ENCODE assay signal across 13 mouse cellular contexts in genomic region chr3:69362350-69362790, GRCm38 (mm10). TPM values are rescaled to one million over a fixed set of nuclear protein-coding genes. Genes with fewer than 3 reads are reported as not detected.
DNase-seq lines count a peak whose midpoint lies in the region; ATAC-seq and TF ChIP-seq lines count a peak whose summit lies in the region.
"Had no signal": no experiment of that assay in that cellular context is flagged by ENCODE, and none has a peak within 500 bp of the region (broad histone marks: within the 10 kb centered on the region; RNA-seq: fewer than 3 reads in every experiment).

No protein-coding gene starts in this region.

- no peak overlapping the region for H3K4me2 ChIP-seq in heart, embryonic 13.5 days
- H3K4me2 ChIP-seq in midbrain, embryonic 13.5 days (replicated peaks) = no peak overlapping the region
- no peak overlapping the region for H3K4me2 ChIP-seq in midbrain, embryonic 11.5 days
- H3K4me2 ChIP-seq: limb, embryonic 13.5 days had no signal

- WGBS in heart, embryonic 13.5 days = 61% methylated on average over 5 of the region's 5 CpGs
- 73% methylated on average over 5 of the region's 5 CpGs for WGBS in midbrain, embryonic 13.5 days
- 82% methylated on average over 5 of the region's 5 CpGs for WGBS in midbrain, embryonic 11.5 days
- WGBS in olfactory bulb, adult 2 months = 83% methylated on average over 5 of the region's 5 CpGs

- no peaks in the 10 kb centered on the region for H3K27me3 ChIP-seq in heart, embryonic 13.5 days (replicated peaks)
- H3K27me3 ChIP-seq in midbrain, embryonic 13.5 days = no peaks in the 10 kb centered on the region
- H3K27me3 ChIP-seq in midbrain, embryonic 11.5 days (ENCODE audit: control insufficient read depth, insufficient read depth, low read length) = no peaks in the 10 kb centered on the region
- H3K27me3 ChIP-seq: limb, embryonic 13.5 days; Patski had no signal

- no peak overlapping the region for H3K4me3 ChIP-seq in heart, embryonic 13.5 days
- no peak overlapping the region for H3K4me3 ChIP-seq in midbrain, embryonic 13.5 days (replicated peaks)
- H3K4me3 ChIP-seq in midbrain, embryonic 11.5 days (ENCODE audit: low read depth, low read length) = no peak overlapping the region
- H3K4me3 ChIP-seq in olfactory bulb, adult 2 months (ENCODE audit: insufficient read depth, low read depth, low read length) = no peak overlapping the region
- H3K4me3 ChIP-seq: embryonic facial prominence, embryonic 10.5 days; limb, embryonic 13.5 days; myocyte had no signal

- H3K27ac ChIP-seq in heart, embryonic 13.5 days (replicated peaks) = 0 out of 2 replicates have a peak overlapping the region, but pooled peaks have one; percentile 36
- peak overlapping the region; percentile 59; the same call in 1 of the 2 replicates for H3K27ac ChIP-seq in midbrain, embryonic 13.5 days
- no peak overlapping the region for H3K27ac ChIP-seq in midbrain, embryonic 11.5 days (ENCODE audit: low read depth, low read length)
- H3K27ac ChIP-seq in olfactory bulb, adult 2 months (ENCODE audit: insufficient read depth, low read depth, low read length) = peak overlapping the region; percentile 9; the same call in 1 of the 2 replicates
- H3K27ac ChIP-seq: embryonic facial prominence, embryonic 10.5 days; limb, embryonic 13.5 days had no signal

- no peak for TF ChIP-seq POLR2A in olfactory bulb, adult 2 months (IDR thresholded peaks at IDR 0.05; ENCODE audit: insufficient read depth, low read depth, low read length)

- TF ChIP-seq CTCF in olfactory bulb, adult 2 months (IDR thresholded peaks at IDR 0.05; ENCODE audit: insufficient read depth, low read depth, low read length) = no peak

- H3K9me3 ChIP-seq in heart, embryonic 13.5 days = no peaks in the 10 kb centered on the region
- no peaks in the 10 kb centered on the region for H3K9me3 ChIP-seq in midbrain, embryonic 13.5 days
- no peaks in the 10 kb centered on the region for H3K9me3 ChIP-seq in midbrain, embryonic 11.5 days (ENCODE audit: control insufficient read depth, low read length)
- H3K9me3 ChIP-seq: embryonic facial prominence, embryonic 10.5 days; limb, embryonic 13.5 days had no signal

- no peak for DNase-seq in heart, adult 18-20 months
- DNase-seq in midbrain, embryonic 11.5 days (ENCODE audit: low spot score, missing footprints) = no peak
- DNase-seq in cerebellum, postnatal 10 days = peak; percentile 67 to 72
- DNase-seq in kidney, postnatal 25 days = no peak
- DNase-seq: kidney, postnatal 10 days; lung, adult 18-20 months had no signal

- H3K4me1 ChIP-seq in heart, embryonic 13.5 days = peaks cover 22% of the 10 kb centered on the region
- H3K4me1 ChIP-seq in midbrain, embryonic 13.5 days (replicated peaks) = peaks cover 30% of the 10 kb centered on the region
- H3K4me1 ChIP-seq in midbrain, embryonic 11.5 days (ENCODE audit: control insufficient read depth, insufficient read depth, low read length) = peaks cover 2% of the 10 kb centered on the region; the same call in 1 of the 2 replicates
- H3K4me1 ChIP-seq in olfactory bulb, adult 2 months (ENCODE audit: control insufficient read depth, insufficient read depth, low read length) = peaks cover 22% of the 10 kb centered on the region

- H3K9ac ChIP-seq in heart, embryonic 13.5 days = no peak overlapping the region
- H3K9ac ChIP-seq in midbrain, embryonic 13.5 days (replicated peaks) = no peak overlapping the region
- H3K9ac ChIP-seq in midbrain, embryonic 11.5 days (ENCODE audit: low read length) = no peak overlapping the region
- H3K9ac ChIP-seq: limb, embryonic 13.5 days had no signal

- no peaks in the 10 kb centered on the region for H3K36me3 ChIP-seq in heart, embryonic 13.5 days
- no peaks in the 10 kb centered on the region for H3K36me3 ChIP-seq in midbrain, embryonic 13.5 days
- no peaks in the 10 kb centered on the region for H3K36me3 ChIP-seq in midbrain, embryonic 11.5 days (ENCODE audit: control insufficient read depth, insufficient read depth, low read length)
- H3K36me3 ChIP-seq: embryonic facial prominence, embryonic 10.5 days; limb, embryonic 13.5 days had no signal

- ATAC-seq in heart, embryonic 13.5 days (ENCODE audit: extremely low read depth, insufficient number of reproducible peaks, low FRiP score, low TSS enrichment) = no peak
- no peak for ATAC-seq in midbrain, embryonic 13.5 days
- no peak for ATAC-seq in midbrain, embryonic 11.5 days (ENCODE audit: low FRiP score)
- ATAC-seq: Patski had no signal

RNA-seq across cellular contexts. Expression of gene Ppm1l, which starts 45.7 kb away (rescaled TPM):
- 7.4 TPM in 2 replicates for polyA plus RNA-seq in heart, embryonic 13.5 days (2015; fragmentation: Nextera tagmentation; extraction: Ambion mirVana)
- 10 to 100 TPM; 29.2 TPM for total RNA-seq in heart, adult 18-20 months (2021)
- 20.9 and 23.8 TPM in 2 replicates for polyA plus RNA-seq in midbrain, embryonic 13.5 days (2015; fragmentation: Nextera tagmentation; extraction: Ambion mirVana)
- polyA plus RNA-seq in midbrain, embryonic 11.5 days (2014; fragmentation: Nextera tagmentation; extraction: Ambion mirVana) = 16.3 and 17.0 TPM in 2 replicates
- polyA plus RNA-seq in olfactory bulb, adult 2 months (2012; ENCODE audit: insufficient read depth, insufficient read length, low replicate concordance, missing spikeins) = not detected in 2 replicates

Comparison
In these comparisons a context has a peak if more than half of its experiments do, and no peak if none do; other contexts are left out.
1. DNase-seq: peak in cerebellum, postnatal 10 days (2 of 2); none in heart, adult 18-20 months (0 of 2), midbrain, embryonic 11.5 days (single experiment) and kidney, postnatal 25 days (0 of 2).